Mouse (Mus musculus) cerebellum, adult 18-20 months (tissue): ENCODE data around the gene Nrxn2.
A peak's percentile ranks its signal among the peaks of the same experiment; 100 is the strongest.

Experiments
- DNase-seq, 2 experiments: peaks; one replicate each; pipeline ENCODE4 v3.0.0; 2021

The Nrxn2 gene

GRCm38 (mm10) chr19:6416894-6417761 is 1.4 kb upstream of the Nrxn2 start:
- no peak for DNase-seq

GRCm38 (mm10) chr19:6418984-6419692 is 607 bp downstream of the Nrxn2 start:
- DNase-seq: peak in 1 of 2 experiments; percentile 47

- no peak for DNase-seq
Measured at GRCm38 (mm10) chr19:6419805-6420310, 1.3 kb downstream of the Nrxn2 start.

GRCm38 (mm10) chr19:6420481-6421210 is 2.1 kb downstream of the Nrxn2 start:
- peak; percentile 66 to 74 for DNase-seq

- peak; percentile 47 to 52 for DNase-seq
Measured at GRCm38 (mm10) chr19:6421211-6421590, 2.7 kb downstream of the Nrxn2 start.

GRCm38 (mm10) chr19:6422014-6422413 is 3.5 kb downstream of the Nrxn2 start:
- DNase-seq: no peak

DNA sequence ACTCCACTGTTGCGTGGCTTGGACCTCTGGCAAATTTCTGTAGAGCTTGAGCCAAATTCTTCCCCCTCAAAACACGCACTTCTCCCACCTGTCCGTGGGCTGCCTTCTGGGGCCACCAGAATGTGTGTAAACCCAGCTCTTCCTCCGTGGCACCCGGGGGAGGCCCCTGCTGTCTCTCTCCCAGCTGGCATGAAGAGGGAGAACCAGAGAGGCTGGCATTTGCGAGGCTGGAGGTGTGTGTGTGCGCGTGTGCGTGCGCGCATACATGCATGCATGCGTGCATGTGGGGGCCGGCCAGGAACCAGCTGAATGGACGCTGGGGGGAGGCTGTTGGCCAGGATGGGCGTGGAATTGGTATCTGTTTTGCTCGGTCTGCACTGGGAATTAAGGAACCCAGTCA is 4.7 kb downstream of the Nrxn2 start:
- peak; percentile 37 to 47 for DNase-seq

GRCm38 (mm10) chr19:6424137-6424881 is 5.8 kb downstream of the Nrxn2 start:
- DNase-seq: peak in 1 of 2 experiments; percentile 55

GRCm38 (mm10) chr19:6425595-6425994 is 7.1 kb downstream of the Nrxn2 start:
- DNase-seq: no peak

- peak; percentile 62 to 79 for DNase-seq
Measured at GRCm38 (mm10) chr19:6426703-6427500, 8.4 kb downstream of the Nrxn2 start.

GRCm38 (mm10) chr19:6427653-6428434 is 9.3 kb downstream of the Nrxn2 start:
- no peak for DNase-seq

- DNase-seq: no peak
Measured at GRCm38 (mm10) chr19:6428501-6429200, 10.1 kb downstream of the Nrxn2 start.

DNA sequence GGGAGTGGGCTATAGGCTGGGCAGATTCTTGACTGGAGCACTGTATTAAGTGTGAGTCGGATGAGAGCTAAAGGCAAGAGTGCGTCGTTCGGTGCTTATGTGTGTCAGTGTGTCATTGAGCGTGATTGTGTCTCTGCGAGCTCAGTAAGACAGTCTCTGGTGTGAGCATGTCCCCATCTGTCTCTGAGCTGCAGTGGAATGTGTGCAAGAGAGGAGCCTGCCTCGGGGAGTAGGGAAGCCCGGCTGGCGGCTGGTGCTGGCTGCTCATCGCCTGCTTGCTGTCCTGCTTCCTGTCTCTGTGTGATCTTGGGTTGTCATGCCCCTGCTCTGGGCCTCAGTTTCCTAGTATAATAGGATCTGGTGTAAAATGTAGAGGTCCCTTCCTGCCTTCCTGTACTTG is 24.5 kb downstream of the Nrxn2 start:
- peak in 1 of 2 experiments; percentile 54 for DNase-seq

DNA sequence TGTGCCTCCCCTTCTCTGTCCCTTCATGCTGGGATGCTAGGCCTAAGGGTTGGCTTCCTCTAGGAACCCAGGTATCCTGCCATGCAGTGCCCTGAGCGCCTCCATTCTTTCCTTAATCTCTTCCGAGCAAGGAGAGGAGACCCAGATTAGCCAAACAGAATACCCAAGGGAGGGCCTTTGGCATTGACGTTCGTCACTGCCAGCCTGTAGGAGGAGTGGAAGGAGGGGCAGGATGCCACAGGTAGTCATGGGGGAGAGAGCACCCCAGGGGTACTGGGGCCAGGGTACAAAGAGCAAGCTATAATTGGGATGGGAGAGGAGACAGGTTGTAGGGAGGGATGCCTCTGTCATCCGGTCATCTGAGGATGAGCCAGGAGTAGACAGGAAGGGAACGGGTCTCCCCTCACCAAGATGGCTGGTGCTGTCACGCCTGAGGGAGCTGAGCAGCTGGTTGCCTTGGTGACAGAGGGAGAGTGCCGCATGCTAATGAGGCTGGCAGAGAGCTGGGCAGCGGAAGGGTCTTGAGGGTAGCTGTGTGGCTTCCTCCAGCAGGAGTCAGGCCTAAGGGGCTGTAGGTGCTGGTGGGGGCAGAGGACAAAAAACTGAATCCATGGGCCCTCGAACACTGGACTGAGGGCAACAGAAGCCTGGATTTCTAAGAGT is 27.4 kb downstream of the Nrxn2 start:
- DNase-seq: no peak

DNA sequence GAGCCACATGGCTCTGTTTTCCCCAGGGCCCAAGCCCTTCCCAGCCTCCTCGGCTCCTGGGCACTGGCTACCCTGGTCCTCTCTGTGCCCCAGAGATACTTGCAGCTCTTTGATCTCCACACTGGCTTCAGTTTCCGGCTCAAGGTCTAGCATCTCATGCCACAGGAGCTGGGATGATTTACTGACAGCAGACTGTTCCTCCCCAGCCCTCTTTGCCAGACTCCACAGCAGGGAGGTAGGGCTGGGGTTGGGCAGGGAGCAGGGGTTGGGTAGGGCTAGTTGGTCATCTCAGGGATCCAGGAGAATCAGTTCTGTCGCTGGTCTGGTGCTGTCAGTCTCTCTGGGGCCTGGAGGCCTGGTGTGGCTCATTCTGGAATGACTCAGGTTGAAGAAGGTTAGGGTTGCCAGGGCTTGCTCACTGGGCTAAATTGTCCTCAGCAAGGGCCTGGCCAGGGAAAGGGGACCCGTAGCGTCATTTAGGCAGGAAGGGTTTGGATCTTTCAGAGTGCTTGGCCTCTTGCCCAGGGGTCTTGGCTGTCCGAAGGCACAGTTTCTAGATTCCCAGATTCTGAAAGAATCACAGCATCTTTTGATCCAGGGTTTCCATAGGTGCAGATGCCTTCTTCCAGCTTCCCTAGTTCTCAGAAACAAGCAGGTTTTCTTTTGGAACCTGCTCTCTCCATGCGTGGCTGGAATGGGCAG is 28.4 kb downstream of the Nrxn2 start:
- peak in 1 of 2 experiments; percentile 27 for DNase-seq

DNA sequence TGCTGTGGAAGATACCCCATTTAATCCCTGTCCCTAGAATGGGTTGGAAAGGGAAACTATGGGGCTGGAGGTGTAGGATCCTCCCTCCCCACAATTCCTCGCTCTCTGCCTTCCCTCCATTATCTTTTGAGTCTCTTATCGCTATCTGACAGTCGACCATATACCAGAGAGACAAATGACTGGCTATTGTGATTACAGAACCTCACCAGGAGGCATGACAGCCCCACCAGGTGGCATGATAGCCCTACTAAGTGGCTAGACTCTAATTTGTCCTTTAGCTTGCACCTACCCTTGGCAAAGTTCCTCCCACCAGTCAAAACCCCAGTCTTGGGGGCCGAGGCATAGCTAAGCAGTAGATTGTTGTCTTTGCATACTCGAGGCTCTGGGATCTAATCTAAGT is 30.2 kb downstream of the Nrxn2 start:
- no peak for DNase-seq

GRCm38 (mm10) chr19:6449841-6450240 is 31.3 kb downstream of the Nrxn2 start:
- DNase-seq: no peak

DNA sequence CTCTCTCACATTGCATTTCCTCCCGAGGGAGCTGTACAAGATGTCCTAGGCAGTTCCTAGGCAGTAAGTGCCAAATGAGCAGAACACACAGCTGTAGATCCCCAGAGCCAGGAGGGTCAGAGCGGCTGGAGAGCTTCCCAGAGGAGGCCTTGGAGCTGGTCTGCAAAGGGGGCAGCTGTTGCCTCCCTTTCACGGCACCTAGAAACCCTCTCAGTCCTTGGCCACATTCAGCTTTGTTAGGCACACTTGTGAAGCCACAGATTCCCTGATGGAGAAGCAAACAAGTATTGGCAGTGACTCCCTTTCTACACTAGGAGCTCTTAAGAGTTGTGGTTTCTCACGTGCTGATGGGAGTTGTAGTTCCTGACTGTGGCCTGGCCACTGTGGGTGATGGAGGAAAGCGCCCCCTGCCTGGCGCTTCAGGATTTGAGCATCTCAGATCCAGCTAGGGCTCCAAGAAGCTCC is 33.5 kb downstream of the Nrxn2 start:
- peak; percentile 83 to 86 for DNase-seq
